Mouse (Mus musculus): ENCODE measurements at regions not wholly inside any gene's neighbourhood (a gene's known extent, or its start where the extent isn't known, plus 50 kb on each side); places are given as distances from the start of the nearest gene placed in this dataset.
A peak's percentile ranks its signal among the peaks of the same experiment; 100 is the strongest.

DNA sequence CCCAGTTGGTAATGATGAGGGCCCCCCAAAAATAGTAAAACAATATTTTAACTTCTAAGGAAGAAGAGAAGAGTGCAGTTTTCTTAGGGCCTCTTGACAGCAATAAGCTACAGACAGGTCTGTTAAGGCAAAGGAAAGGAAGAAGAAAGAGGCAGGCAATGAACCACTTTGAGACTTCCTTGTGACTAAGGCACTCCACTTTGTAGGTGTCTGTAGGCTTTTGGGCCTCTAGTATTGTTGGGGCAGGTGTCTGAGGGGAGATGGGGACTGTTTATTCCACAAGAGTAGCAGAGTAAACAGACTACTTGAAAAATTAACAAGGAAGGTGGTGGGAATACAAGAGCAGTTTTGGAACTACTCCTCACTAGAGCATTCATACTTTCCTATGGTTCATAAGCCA, 287.9 kb downstream of the Ets1 start:
- no peak overlapping the region for H3K4me2 ChIP-seq
- H3K36me3 ChIP-seq, result no peaks in the 10 kb centered on the region
- no peaks in the 10 kb centered on the region for H3K9me3 ChIP-seq
- H3K9ac ChIP-seq, result no peak overlapping the region
- H3K27me3 ChIP-seq (replicated peaks), result no peaks in the 10 kb centered on the region
- no peak overlapping the region for H3K27ac ChIP-seq
- H3K4me3 ChIP-seq (replicated peaks), result no peak overlapping the region
- ATAC-seq (ENCODE audit: insufficient read depth, low FRiP score, low read depth), result no peak
- H3K4me1 ChIP-seq, result no peaks in the 10 kb centered on the region

GRCm38 (mm10) chr9:32924333-32924886, 288.4 kb downstream of the Ets1 start:
- no peaks in the 10 kb centered on the region for H3K27me3 ChIP-seq (replicated peaks)
- no peak for ATAC-seq (ENCODE audit: insufficient read depth, low FRiP score, low read depth)
- WGBS, result 89% methylated on average over 7 of the region's 7 CpGs
- H3K36me3 ChIP-seq, result no peaks in the 10 kb centered on the region
- H3K4me3 ChIP-seq (replicated peaks), result no peak overlapping the region
- no peak overlapping the region for H3K4me2 ChIP-seq
- H3K9me3 ChIP-seq, result no peaks in the 10 kb centered on the region
- no peak overlapping the region for H3K9ac ChIP-seq
- H3K27ac ChIP-seq, result no peak overlapping the region
- H3K4me1 ChIP-seq, result no peaks in the 10 kb centered on the region

DNA sequence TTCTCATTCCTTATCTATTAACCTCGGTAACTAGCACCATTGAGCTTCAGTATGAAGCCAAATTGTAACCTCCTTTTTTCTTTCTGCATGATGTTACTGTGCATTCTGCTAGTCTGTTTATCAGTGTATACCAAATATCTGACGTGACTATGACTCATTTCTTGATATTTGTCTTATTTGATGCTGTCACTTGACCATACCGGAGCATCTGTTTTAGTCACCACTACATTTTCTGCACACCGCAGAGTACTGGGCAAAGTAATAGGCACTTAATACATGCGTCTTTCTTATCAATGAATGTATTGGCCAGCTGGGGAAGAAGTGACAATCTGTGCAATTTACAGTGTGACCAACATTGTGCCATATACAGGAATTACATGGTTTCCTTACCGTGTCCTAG, 289.0 kb downstream of the Ets1 start:
- no peaks in the 10 kb centered on the region for H3K4me1 ChIP-seq
- WGBS, result 85% methylated on average over 6 of the region's 6 CpGs
- H3K36me3 ChIP-seq, result no peaks in the 10 kb centered on the region
- H3K4me2 ChIP-seq, result no peak overlapping the region
- no peak overlapping the region for H3K4me3 ChIP-seq (replicated peaks)
- no peak for ATAC-seq (ENCODE audit: insufficient read depth, low FRiP score, low read depth)
- no peak overlapping the region for H3K27ac ChIP-seq
- no peaks in the 10 kb centered on the region for H3K27me3 ChIP-seq (replicated peaks)
- H3K9ac ChIP-seq, result no peak overlapping the region
- no peaks in the 10 kb centered on the region for H3K9me3 ChIP-seq

DNA sequence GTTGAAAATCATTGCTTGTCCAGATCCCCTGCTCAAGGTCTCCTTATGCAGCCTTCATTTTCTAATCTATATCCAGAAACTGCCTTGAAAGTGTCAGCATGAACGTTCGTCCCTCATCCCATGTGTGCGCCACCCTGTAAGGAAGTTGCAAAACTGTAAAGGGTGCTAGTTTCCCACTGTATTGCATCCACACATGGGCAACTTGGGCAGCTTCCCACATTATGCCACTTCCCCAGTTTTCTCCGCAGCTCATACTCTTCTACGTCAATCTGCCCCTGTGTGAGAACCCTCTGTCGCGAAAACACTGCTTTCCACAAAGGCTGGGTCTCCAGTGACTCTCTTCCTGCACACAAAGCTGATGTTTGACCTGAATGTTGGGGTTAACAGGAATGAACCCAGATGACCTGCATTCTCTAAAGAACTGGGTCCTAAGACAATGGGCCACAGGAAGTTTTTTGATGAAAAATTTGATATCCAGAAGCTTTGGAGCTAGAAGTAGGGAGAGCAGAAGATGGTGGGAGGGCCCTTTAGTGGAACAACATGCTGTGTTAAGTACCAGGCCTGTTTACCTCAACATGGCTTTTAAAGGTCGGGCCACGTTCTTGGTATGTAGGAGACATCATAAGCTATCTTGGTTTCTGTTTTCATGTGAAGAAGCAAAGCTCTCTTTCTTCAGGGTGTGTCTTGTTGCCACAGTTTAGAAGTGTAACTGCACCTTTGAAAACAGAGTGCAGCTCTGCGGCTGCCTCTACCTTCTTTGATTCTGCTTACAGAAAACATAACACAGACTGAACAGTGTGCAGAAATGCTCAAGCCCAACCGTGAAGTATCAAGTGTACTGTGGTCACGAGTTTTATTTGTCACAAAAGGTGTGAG, 289.9 kb downstream of the Ets1 start:
- WGBS, result 76% methylated on average over 12 of the region's 12 CpGs

DNA sequence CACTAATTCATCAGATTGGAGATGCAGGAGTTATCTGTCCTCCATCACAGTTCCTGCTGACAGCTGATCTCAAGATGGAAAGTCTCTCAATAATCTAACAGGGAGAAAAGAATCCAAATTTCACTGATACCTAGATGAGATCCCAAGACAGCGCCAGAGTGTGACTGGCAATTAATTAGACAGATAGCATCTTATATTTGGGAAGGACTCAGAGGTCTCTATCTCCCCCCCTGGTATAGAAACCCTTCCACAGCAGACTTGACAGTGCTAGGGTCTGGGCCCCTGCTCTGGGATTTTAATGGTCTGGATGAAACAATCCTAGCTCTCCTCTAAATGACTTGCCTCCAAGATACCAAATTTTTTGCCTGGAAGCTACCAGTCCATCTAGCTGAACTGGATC, 291.6 kb downstream of the Ets1 start:
- ATAC-seq (ENCODE audit: insufficient read depth, low FRiP score, low read depth), result no peak
- Histone ChIP-seq H3K9me3 (no peaks in the 10 kb centered on the region), H3K4me2 (no peak overlapping the region), H3K4me1 (peaks cover 3% of the 10 kb centered on the region), H3K4me3 (replicated peaks) (no peak overlapping the region), H3K27me3 (replicated peaks) (no peaks in the 10 kb centered on the region), H3K9ac (no peak overlapping the region), H3K27ac (no peak overlapping the region), H3K36me3 (no peaks in the 10 kb centered on the region)
- 89% methylated on average over 1 of the region's 1 CpGs for WGBS

More for the DNA sequence above, 289.9 kb downstream of the Ets1 start:
- Histone ChIP-seq H3K36me3 (no peaks in the 10 kb centered on the region), H3K4me2 (no peak overlapping the region), H3K4me3 (replicated peaks) (no peak overlapping the region), H3K9me3 (no peaks in the 10 kb centered on the region), H3K27me3 (replicated peaks) (no peaks in the 10 kb centered on the region), H3K27ac (no peak overlapping the region), H3K4me1 (no peaks in the 10 kb centered on the region), H3K9ac (no peak overlapping the region)
- ATAC-seq (ENCODE audit: insufficient read depth, low FRiP score, low read depth), result no peak

GRCm38 (mm10) chr9:32928289-32929000, 292.4 kb downstream of the Ets1 start:
- Histone ChIP-seq H3K27me3 (replicated peaks) (no peaks in the 10 kb centered on the region), H3K4me1 (peaks cover 7% of the 10 kb centered on the region), H3K4me2 (no peak overlapping the region), H3K9me3 (no peaks in the 10 kb centered on the region), H3K9ac (no peak overlapping the region), H3K27ac (no peak overlapping the region), H3K4me3 (replicated peaks) (no peak overlapping the region), H3K36me3 (no peaks in the 10 kb centered on the region)
- WGBS, result 86% methylated on average over 8 of the region's 8 CpGs
- no peak for ATAC-seq (ENCODE audit: insufficient read depth, low FRiP score, low read depth)

DNA sequence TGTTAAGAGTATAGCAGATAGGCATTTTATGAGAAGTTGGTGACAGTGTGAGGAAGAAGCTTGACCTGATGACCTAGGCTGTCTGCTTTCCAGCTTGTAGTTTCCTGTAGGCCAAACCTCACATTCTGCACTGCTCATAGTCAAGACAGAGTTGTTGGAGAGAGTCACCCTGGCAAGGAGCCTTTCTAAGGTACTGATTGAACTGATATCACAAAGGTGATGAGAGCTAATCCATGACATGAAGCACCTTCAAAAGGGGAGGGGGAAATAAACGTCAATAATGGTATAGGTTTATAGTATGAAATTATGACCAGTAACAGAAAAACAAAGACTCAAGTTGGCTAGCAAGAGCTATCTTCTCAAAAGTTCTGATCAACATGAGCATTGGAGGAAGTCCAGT, 293.3 kb downstream of the Ets1 start:
- WGBS, result 96% methylated on average over 1 of the region's 1 CpGs

GRCm38 (mm10) chr9:32929826-32930225, 293.8 kb downstream of the Ets1 start:
- no peak overlapping the region for H3K4me2 ChIP-seq
- H3K27ac ChIP-seq, result no peak overlapping the region
- 88% methylated on average over 3 of the region's 3 CpGs for WGBS
- no peak overlapping the region for H3K4me3 ChIP-seq (replicated peaks)
- no peaks in the 10 kb centered on the region for H3K36me3 ChIP-seq
- no peaks in the 10 kb centered on the region for H3K27me3 ChIP-seq (replicated peaks)
- no peak for ATAC-seq (ENCODE audit: insufficient read depth, low FRiP score, low read depth)
- no peaks in the 10 kb centered on the region for H3K9me3 ChIP-seq
- H3K4me1 ChIP-seq, result peaks cover 7% of the 10 kb centered on the region
- no peak overlapping the region for H3K9ac ChIP-seq

More for the DNA sequence above, 293.3 kb downstream of the Ets1 start:
- peaks cover 7% of the 10 kb centered on the region for H3K4me1 ChIP-seq
- no peak overlapping the region for H3K27ac ChIP-seq
- ATAC-seq (ENCODE audit: insufficient read depth, low FRiP score, low read depth), result no peak
- no peak overlapping the region for H3K4me3 ChIP-seq (replicated peaks)
- H3K4me2 ChIP-seq, result no peak overlapping the region
- no peaks in the 10 kb centered on the region for H3K9me3 ChIP-seq
- no peaks in the 10 kb centered on the region for H3K27me3 ChIP-seq (replicated peaks)
- H3K36me3 ChIP-seq, result no peaks in the 10 kb centered on the region
- H3K9ac ChIP-seq, result no peak overlapping the region

- Histone ChIP-seq H3K27me3 (replicated peaks) (no peaks in the 10 kb centered on the region), H3K9me3 (no peaks in the 10 kb centered on the region), H3K9ac (no peak overlapping the region), H3K4me2 (no peak overlapping the region), H3K36me3 (no peaks in the 10 kb centered on the region), H3K27ac (no peak overlapping the region; the same call in 1 of the 2 replicates), H3K4me1 (peaks cover 7% of the 10 kb centered on the region), H3K4me3 (replicated peaks) (no peak overlapping the region)
- no peak for ATAC-seq (ENCODE audit: insufficient read depth, low FRiP score, low read depth)
- 59% methylated on average over 10 of the region's 10 CpGs for WGBS
Observed at GRCm38 (mm10) chr9:32931266-32932005, 295.4 kb downstream of the Ets1 start.

GRCm38 (mm10) chr9:32933237-32934071, 297.4 kb downstream of the Ets1 start:
- WGBS, result 50% methylated on average over 7 of the region's 7 CpGs
- Histone ChIP-seq H3K36me3 (no peaks in the 10 kb centered on the region), H3K27me3 (replicated peaks) (no peaks in the 10 kb centered on the region), H3K9ac (no peak overlapping the region), H3K27ac (no peak overlapping the region), H3K4me2 (no peak overlapping the region), H3K4me1 (peaks cover 7% of the 10 kb centered on the region), H3K9me3 (no peaks in the 10 kb centered on the region), H3K4me3 (replicated peaks) (no peak overlapping the region)
- ATAC-seq (ENCODE audit: insufficient read depth, low FRiP score, low read depth), result peak; percentile 47; the same call in 1 of the 2 replicates

- H3K27ac ChIP-seq, result no peak overlapping the region
- WGBS, result 76% methylated on average over 1 of the region's 1 CpGs
- H3K9ac ChIP-seq, result no peak overlapping the region
- ATAC-seq (ENCODE audit: insufficient read depth, low FRiP score, low read depth), result no peak
- H3K36me3 ChIP-seq, result no peaks in the 10 kb centered on the region
- H3K27me3 ChIP-seq (replicated peaks), result no peaks in the 10 kb centered on the region
- no peaks in the 10 kb centered on the region for H3K9me3 ChIP-seq
- H3K4me2 ChIP-seq, result no peak overlapping the region
- H3K4me1 ChIP-seq, result peaks cover 7% of the 10 kb centered on the region
- H3K4me3 ChIP-seq (replicated peaks), result no peak overlapping the region
Observed at GRCm38 (mm10) chr9:32934436-32934835, 298.4 kb downstream of the Ets1 start.

Data from stomach, embryonic 15.5 days (tissue).